Mouse (Mus musculus) intestine, embryonic 15.5 days (tissue): Measurements from ENCODE around the gene Lrrc4c. TPM values are rescaled to one million over a fixed set of nuclear protein-coding genes. Genes with fewer than 3 reads are reported as not detected.

Experiments
- ATAC-seq: fragments of 200-750 bp; cut with Nextera tagmentation; 2 replicates; pipeline ENCODE4 v1.8.0; 2017; ENCODE audit warnings: moderate TSS enrichment, moderate library complexity
- H3K27ac ChIP-seq: fragments of 300-500 bp; sonication (generic); 2 replicates; pipeline ENCODE4 v1.5.1; 2015; ENCODE audit warnings: mild to moderate bottlenecking, inconsistent platforms
- H3K27me3 ChIP-seq: fragments of 300-500 bp; sonication (generic); replicated peaks from 2 replicates; pipeline ENCODE4 v1.6.1; 2015; ENCODE audit warnings: inconsistent platforms
- H3K36me3 ChIP-seq: fragments of 300-500 bp; sonication (generic); 2 replicates; pipeline ENCODE4 v1.6.1; 2015; ENCODE audit warnings: inconsistent platforms
- H3K4me1 ChIP-seq: fragments of 300-500 bp; sonication (generic); replicated peaks from 2 replicates; pipeline ENCODE4 v1.6.1; 2015; ENCODE audit warnings: inconsistent platforms
- H3K4me2 ChIP-seq: fragments of 300-500 bp; sonication (generic); replicated peaks from 2 replicates; pipeline ENCODE4 v1.6.1; 2015; ENCODE audit warnings: mild to moderate bottlenecking, inconsistent platforms
- H3K4me3 ChIP-seq: fragments of 300-500 bp; sonication (generic); replicated peaks from 2 replicates; pipeline ENCODE4 v1.5.1; 2015; ENCODE audit warnings: inconsistent platforms
- H3K9ac ChIP-seq: fragments of 300-500 bp; sonication (generic); 2 replicates; pipeline ENCODE4 v1.6.1; 2015; ENCODE audit warnings: inconsistent platforms
- H3K9me3 ChIP-seq: fragments of 300-500 bp; sonication (generic); 2 replicates; pipeline ENCODE4 v1.6.1; 2016; ENCODE audit warnings: inconsistent platforms
- WGBS: fragments of 180-500 bp; shearing (Covaris S2); methylation state at CpG from one replicate; pipeline ENCODE4 v1.1.7; 2015; 5-methylcytosine and 5-hydroxymethylcytosine counted together
- polyA plus RNA-seq: library from polyadenylated mRNA; unstranded; fragments of >200 nt; fragmentation: Nextera tagmentation; extraction: Ambion mirVana; gene quantifications from 2 replicates; pipeline ENCODE4 v1.2.1, GENCODE M21; 2015

The Lrrc4c gene
- polyA plus RNA-seq, 1 experiment from 2014 or later = 3.2 TPM

- H3K4me3 ChIP-seq = no peak overlapping the region
- H3K27me3 ChIP-seq = no peaks in the 10 kb centered on the region
- no peaks in the 10 kb centered on the region for H3K36me3 ChIP-seq
- H3K9ac ChIP-seq = no peak overlapping the region
- H3K4me1 ChIP-seq = no peaks in the 10 kb centered on the region
- no peak overlapping the region for H3K27ac ChIP-seq
- no peak for ATAC-seq
- no peaks in the 10 kb centered on the region for H3K9me3 ChIP-seq
- H3K4me2 ChIP-seq = no peak overlapping the region
- WGBS = 75% methylated on average over 1 of the region's 1 CpGs
These were observed 709.0 kb downstream of the Lrrc4c start for GRCm38 (mm10) chr2:97026991-97027390.

DNA sequence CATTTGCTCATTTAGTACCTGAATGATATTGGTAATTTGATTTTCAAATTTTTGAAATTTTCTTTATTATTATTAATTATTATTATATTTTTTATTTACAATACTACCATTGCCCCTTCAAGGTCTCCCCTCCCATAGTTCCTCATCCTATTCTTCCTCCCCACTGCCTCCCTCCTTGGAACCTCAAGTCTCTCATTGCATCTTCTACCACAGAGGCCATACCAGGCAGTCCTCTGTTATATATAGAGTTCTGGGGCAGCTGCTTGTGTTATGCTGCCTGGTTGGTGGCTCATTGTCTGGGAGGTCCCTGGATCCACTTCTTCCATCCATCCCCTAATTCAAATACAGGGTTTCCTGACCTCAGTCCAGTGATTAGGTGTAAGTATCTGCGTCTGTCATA lies 709.6 kb downstream of the Lrrc4c start:
- no peak overlapping the region for H3K4me3 ChIP-seq
- WGBS = 87% methylated on average over 1 of the region's 1 CpGs
- no peak for ATAC-seq

DNA sequence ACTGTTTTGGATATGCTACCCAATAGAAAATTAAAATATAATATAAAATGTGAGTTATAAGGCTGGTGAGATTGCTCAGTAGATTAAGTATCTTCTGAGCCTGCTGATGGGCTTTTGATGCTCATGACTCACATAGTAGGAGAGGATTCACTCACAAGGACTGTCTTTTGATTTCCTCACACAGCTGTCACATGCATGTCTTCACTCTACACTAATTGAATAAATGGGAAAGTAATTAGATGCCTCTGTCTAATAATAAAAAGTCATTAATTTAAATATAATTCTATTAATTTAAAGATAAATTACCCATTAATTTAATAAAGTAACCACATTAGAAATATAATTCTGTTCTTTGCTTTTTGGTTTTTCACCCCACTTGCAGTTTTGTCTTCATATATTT lies 718.4 kb downstream of the Lrrc4c start:
- ATAC-seq = no peak
- H3K36me3 ChIP-seq = no peaks in the 10 kb centered on the region
- no peaks in the 10 kb centered on the region for H3K27me3 ChIP-seq
- H3K9me3 ChIP-seq = no peaks in the 10 kb centered on the region
- H3K27ac ChIP-seq = no peak overlapping the region
- H3K9ac ChIP-seq = no peak overlapping the region
- no peaks in the 10 kb centered on the region for H3K4me1 ChIP-seq
- no peak overlapping the region for H3K4me2 ChIP-seq
- no peak overlapping the region for H3K4me3 ChIP-seq

More for the DNA sequence above, 709.6 kb downstream of the Lrrc4c start:
- H3K4me2 ChIP-seq = no peak overlapping the region
- no peaks in the 10 kb centered on the region for H3K9me3 ChIP-seq
- H3K4me1 ChIP-seq = no peaks in the 10 kb centered on the region
- H3K27me3 ChIP-seq = no peaks in the 10 kb centered on the region
- H3K9ac ChIP-seq = no peak overlapping the region
- H3K36me3 ChIP-seq = no peaks in the 10 kb centered on the region
- H3K27ac ChIP-seq = no peak overlapping the region

GRCm38 (mm10) chr2:97037024-97037814 lies 719.2 kb downstream of the Lrrc4c start:
- H3K36me3 ChIP-seq = no peaks in the 10 kb centered on the region
- WGBS = 85% methylated on average over 5 of the region's 5 CpGs
- no peaks in the 10 kb centered on the region for H3K9me3 ChIP-seq
- H3K27ac ChIP-seq = no peak overlapping the region
- ATAC-seq = no peak
- H3K9ac ChIP-seq = no peak overlapping the region
- no peaks in the 10 kb centered on the region for H3K4me1 ChIP-seq
- no peak overlapping the region for H3K4me3 ChIP-seq
- H3K4me2 ChIP-seq = no peak overlapping the region
- no peaks in the 10 kb centered on the region for H3K27me3 ChIP-seq

- Histone ChIP-seq H3K4me3 (no peak overlapping the region), H3K36me3 (no peaks in the 10 kb centered on the region), H3K27ac (no peak overlapping the region), H3K27me3 (no peaks in the 10 kb centered on the region), H3K4me1 (no peaks in the 10 kb centered on the region), H3K9ac (no peak overlapping the region), H3K9me3 (no peaks in the 10 kb centered on the region), H3K4me2 (no peak overlapping the region)
- no peak for ATAC-seq
- 83% methylated on average over 3 of the region's 3 CpGs for WGBS
These were observed 726.0 kb downstream of the Lrrc4c start for GRCm38 (mm10) chr2:97044016-97044415.

- Histone ChIP-seq H3K27ac (no peak overlapping the region), H3K9me3 (no peaks in the 10 kb centered on the region), H3K27me3 (no peaks in the 10 kb centered on the region), H3K4me2 (no peak overlapping the region), H3K36me3 (no peaks in the 10 kb centered on the region), H3K4me1 (no peaks in the 10 kb centered on the region), H3K4me3 (no peak overlapping the region), H3K9ac (no peak overlapping the region)
- no peak for ATAC-seq
- 88% methylated on average over 3 of the region's 3 CpGs for WGBS
These were observed 727.7 kb downstream of the Lrrc4c start for GRCm38 (mm10) chr2:97045628-97046027.

DNA sequence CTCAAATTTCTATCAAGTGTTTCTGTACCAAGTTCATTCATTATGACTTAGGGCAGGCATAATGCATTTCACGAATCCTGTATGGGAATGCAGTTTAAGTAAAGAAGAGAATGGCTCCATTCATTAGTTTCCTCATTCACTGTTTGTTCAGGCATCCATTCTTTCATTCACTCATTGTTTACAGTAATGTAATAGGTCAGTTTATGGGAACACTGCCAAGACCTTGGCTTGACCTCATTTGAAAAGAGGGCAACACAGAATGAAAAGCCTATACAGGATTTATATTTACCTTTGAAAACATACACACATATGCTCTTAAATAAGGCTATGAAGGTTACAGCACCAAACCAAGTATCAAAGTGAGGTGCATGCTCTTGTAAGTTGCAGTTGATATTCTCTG lies 762.2 kb downstream of the Lrrc4c start:
- Histone ChIP-seq H3K4me3 (no peak overlapping the region), H3K9me3 (no peaks in the 10 kb centered on the region), H3K4me1 (no peaks in the 10 kb centered on the region), H3K36me3 (no peaks in the 10 kb centered on the region), H3K27me3 (no peaks in the 10 kb centered on the region), H3K9ac (no peak overlapping the region), H3K27ac (no peak overlapping the region), H3K4me2 (no peak overlapping the region)
- no peak for ATAC-seq
- WGBS = 60% methylated on average over 1 of the region's 1 CpGs

DNA sequence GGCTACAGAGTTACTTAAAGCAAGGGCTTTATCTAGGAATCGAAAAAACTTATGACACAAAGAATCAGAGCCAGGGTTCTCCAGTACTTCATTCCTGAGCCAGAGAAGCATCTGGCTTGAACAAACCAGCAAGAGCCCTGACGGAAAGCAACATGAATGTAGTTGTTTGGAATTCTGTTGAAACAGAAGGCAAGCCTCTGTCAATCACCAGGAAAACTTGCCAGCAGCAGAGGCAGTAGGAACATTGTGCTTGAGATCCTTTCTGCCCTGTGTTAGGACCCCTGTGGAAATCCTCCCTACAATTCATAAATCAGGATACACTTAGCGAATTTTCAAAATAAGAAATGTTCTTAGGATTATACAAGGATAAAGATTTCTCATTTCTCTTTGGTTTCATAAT lies 780.0 kb downstream of the Lrrc4c start:
- Histone ChIP-seq H3K9me3 (no peaks in the 10 kb centered on the region), H3K9ac (no peak overlapping the region), H3K27ac (no peak overlapping the region), H3K4me1 (no peaks in the 10 kb centered on the region), H3K36me3 (no peaks in the 10 kb centered on the region), H3K4me2 (no peak overlapping the region), H3K27me3 (no peaks in the 10 kb centered on the region), H3K4me3 (no peak overlapping the region)
- WGBS = 51% methylated on average over 3 of the region's 3 CpGs
- ATAC-seq = no peak

DNA sequence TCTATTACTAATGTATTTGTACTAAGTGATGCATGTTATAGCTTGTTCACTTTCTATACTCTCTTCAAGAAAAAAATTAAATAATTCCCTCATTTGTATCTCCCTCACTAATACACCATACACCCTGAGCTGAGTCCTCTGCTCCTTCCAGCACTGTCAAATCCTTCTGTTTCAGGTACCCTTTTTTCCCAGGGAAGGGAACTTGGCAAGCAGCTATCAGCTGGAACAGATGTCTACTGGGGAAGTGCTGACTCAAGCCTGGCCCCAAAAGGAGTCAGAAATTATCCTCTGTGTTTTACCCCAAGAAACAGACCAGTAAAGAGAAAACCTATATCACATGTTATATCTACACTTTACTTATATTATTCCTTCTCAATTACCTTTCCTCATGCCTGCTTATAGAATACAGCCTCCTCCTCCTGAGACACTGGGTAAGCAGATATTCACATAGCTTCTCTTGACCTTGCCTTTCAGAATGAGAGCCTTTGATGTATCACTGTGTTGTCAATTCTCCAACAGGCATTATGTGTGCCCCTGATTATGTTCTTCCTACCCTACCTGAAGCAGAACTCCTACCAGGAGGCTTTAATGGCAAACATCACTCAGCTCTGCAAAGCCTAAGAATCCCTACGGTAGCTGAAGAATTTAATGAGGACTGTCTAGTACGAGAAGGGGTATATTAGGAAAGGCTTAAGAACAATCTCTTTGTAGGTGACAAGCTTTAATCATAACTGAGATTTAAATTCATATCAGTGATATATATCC lies 785.6 kb downstream of the Lrrc4c start:
- WGBS = 85% methylated on average over 2 of the region's 2 CpGs
- H3K4me3 ChIP-seq = no peak overlapping the region
- no peak overlapping the region for H3K4me2 ChIP-seq
- no peak overlapping the region for H3K9ac ChIP-seq
- H3K27ac ChIP-seq = no peak overlapping the region
- H3K27me3 ChIP-seq = no peaks in the 10 kb centered on the region
- ATAC-seq = no peak
- H3K9me3 ChIP-seq = no peaks in the 10 kb centered on the region
- no peaks in the 10 kb centered on the region for H3K36me3 ChIP-seq
- H3K4me1 ChIP-seq = no peaks in the 10 kb centered on the region

DNA sequence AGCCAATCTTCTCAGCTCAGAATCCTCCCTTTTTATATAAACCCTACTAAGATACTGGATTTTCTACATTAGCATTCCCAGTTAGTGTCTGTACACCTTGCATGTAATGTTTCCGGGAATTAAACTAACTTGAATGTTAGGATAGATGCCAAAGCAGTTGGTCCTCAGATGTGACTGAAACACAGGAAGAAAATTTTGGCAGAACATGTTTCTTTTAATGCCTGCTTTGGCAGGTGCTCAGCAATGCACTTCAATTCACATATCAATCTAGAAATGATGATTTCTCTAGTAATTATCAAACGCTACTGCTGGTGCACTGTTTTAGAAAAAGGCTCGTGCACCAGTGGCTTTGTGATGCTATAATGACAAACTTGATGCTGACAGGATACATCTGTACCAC lies 806.3 kb downstream of the Lrrc4c start:
- no peak overlapping the region for H3K27ac ChIP-seq
- H3K27me3 ChIP-seq = no peaks in the 10 kb centered on the region
- H3K36me3 ChIP-seq = no peaks in the 10 kb centered on the region
- no peak overlapping the region for H3K4me2 ChIP-seq
- H3K4me1 ChIP-seq = no peaks in the 10 kb centered on the region
- ATAC-seq = no peak
- WGBS = 80% methylated on average over 3 of the region's 3 CpGs
- no peaks in the 10 kb centered on the region for H3K9me3 ChIP-seq
- no peak overlapping the region for H3K9ac ChIP-seq
- no peak overlapping the region for H3K4me3 ChIP-seq

DNA sequence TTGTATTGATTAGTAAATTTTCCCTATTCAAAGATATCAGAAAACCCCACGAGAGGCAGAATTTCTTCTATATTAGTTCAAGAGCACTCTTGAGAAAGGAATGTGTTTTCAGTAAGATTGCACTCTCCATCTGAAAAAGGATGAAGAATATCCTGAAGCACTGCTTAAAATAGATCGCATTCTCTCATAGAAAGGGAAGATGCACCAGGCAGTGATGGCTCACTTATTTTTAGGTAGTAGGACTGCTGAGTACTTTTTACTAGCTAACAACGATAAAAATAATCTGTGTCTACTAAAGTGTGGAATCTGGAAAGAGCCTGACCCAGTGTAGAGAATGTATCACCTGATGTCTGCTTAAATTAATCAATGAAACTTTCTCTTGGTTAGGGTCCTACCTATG lies 820.5 kb downstream of the Lrrc4c start:
- no peak for ATAC-seq
- Histone ChIP-seq H3K4me1 (no peaks in the 10 kb centered on the region), H3K36me3 (no peaks in the 10 kb centered on the region), H3K9me3 (no peaks in the 10 kb centered on the region), H3K27me3 (no peaks in the 10 kb centered on the region), H3K4me3 (no peak overlapping the region), H3K4me2 (no peak overlapping the region), H3K27ac (no peak overlapping the region), H3K9ac (no peak overlapping the region)
- 83% methylated on average over 3 of the region's 3 CpGs for WGBS

DNA sequence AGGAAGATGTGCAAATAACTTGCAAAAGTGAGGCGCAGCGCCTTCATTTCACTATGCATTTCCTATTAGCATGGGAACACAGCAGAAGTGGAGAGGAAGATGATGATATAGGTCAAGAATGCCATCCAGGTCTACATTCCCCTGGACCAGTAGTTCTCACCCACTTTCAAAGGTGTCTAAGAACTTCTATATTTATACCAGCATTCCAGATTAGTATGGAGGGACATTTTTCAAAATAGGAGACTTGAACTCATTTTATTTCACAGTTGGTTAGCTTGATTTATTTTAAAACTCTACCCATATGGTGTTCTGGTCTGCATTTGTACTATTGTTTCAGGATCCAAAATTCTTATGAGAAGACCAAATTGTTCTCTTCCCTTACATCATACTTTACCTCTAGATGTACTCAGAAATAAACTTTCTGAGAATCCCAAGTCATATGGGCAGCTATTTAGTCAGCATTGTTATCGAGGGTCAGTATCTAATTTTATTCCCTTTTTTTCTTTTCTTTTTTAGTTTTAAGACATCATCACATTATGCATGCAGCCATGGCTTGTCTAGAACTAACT lies 833.7 kb downstream of the Lrrc4c start:
- Histone ChIP-seq H3K4me1 (no peaks in the 10 kb centered on the region), H3K27ac (no peak overlapping the region), H3K36me3 (no peaks in the 10 kb centered on the region), H3K9ac (no peak overlapping the region), H3K4me2 (no peak overlapping the region), H3K4me3 (no peak overlapping the region), H3K9me3 (no peaks in the 10 kb centered on the region), H3K27me3 (no peaks in the 10 kb centered on the region)
- 93% methylated on average over 3 of the region's 3 CpGs for WGBS
- no peak for ATAC-seq
